Mouse (Mus musculus): ENCODE data around the gene L1cam.

Gene L1cam

GRCm38 (mm10) chrX:73877014-73877413 is 18.9 kb downstream of the L1cam start:
- no peak for DNase-seq (ENCODE audit: low spot score)

DNA sequence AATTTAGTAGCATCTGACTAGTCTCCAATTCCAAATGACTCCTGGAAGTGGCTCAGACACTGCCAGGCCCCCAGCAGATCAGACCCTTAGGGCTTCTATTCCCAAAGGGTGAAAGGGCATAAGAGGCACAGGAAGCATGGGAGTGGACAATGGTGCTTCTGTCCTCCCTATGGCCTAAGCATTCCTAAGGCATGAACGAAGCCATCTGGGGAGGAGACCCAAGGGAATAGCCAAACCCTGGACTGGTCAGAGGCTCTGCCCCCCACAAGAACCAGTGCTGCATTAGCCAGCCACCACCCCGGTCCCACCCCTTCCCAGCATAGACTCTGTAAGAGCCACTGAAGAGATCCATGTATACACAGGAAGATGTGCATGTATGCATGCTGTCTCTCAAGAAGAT is 20.0 kb downstream of the L1cam start:
- no peak for DNase-seq (ENCODE audit: low spot score)

DNA sequence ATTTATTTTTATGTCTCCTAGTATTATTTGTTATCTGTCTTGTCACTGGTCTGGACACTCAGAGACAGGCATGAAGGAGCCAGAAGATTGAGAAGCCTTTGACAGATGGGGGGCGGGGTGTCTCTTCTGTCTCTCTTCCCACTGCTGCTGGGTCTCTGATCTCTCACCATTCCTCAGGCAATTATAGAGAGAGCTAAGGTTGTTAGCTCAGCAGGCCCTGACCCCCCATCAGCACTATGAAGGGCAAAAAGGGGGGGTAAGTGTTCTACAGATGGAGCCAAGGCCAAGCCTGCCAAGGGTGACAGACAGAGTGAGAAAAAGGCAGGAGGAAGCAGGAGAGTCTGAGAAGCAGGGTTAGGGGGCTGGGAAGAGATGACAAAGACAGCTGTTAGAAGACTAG is 23.9 kb downstream of the L1cam start:
- DNase-seq (ENCODE audit: low spot score): no peak

GRCm38 (mm10) chrX:73871474-73871873 is 24.4 kb downstream of the L1cam start:
- DNase-seq (ENCODE audit: low spot score): no peak

GRCm38 (mm10) chrX:73869334-73869733 is 26.6 kb downstream of the L1cam start:
- no peak for DNase-seq (ENCODE audit: low spot score)

- no peak for DNase-seq (ENCODE audit: low spot score)
Observed at GRCm38 (mm10) chrX:73867852-73868251, 28.1 kb downstream of the L1cam start.

DNA sequence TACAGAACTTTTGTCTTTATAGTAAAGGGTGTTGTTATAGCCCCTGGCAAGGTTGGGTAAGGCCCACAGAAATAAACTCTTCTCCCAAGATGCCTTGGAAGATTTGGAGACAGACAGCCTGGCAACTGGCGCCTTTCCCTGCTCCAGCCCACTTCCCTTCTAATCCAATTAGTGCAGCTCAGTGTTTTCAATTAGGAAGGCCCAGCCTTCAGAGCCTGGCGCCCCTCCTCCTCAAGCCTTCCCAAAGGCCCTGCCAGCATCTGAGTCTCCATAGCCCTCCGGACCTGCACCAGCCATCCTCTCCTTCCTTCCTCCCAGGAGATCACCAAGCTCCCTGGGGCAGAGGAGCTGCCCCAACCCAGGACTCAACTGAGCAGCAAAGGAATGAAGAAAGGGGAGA is 28.6 kb downstream of the L1cam start:
- no peak for DNase-seq (ENCODE audit: low spot score)

GRCm38 (mm10) chrX:73864692-73865091 is 31.2 kb downstream of the L1cam start:
- no peak for DNase-seq (ENCODE audit: low spot score)

- DNase-seq (ENCODE audit: low spot score): no peak
Observed at GRCm38 (mm10) chrX:73855087-73855408, 40.9 kb downstream of the L1cam start.

GRCm38 (mm10) chrX:73854326-73855086 is 41.4 kb downstream of the L1cam start:
- DNase-seq (ENCODE audit: low spot score): no peak

DNA sequence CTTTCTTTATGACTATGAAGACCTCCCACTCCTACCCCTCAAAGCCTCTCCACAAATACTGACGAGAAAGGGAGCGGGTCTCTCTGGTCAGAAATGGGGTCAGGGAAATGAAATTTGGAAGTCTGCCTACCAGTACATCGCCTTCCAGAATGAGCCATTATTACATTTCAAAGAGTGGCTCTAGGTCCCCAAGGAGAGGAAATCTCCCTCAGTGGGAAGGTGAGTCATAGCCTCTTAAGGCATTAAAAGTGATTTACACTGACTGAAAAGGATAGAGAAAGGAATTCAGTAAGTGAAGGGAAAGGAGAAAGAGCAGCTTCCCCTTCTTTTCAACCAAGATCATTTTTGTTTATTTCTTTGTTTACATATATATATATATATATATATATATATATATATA is 59.2 kb downstream of the L1cam start:
- no peak for DNase-seq (ENCODE audit: low spot score)

- DNase-seq (ENCODE audit: low spot score): no peak
Observed at GRCm38 (mm10) chrX:73835731-73836130, 60.2 kb downstream of the L1cam start.

- DNase-seq (ENCODE audit: low spot score): peak; percentile 26
Observed at GRCm38 (mm10) chrX:73824185-73825151, 71.4 kb downstream of the L1cam start, which contains the start of gene Pdzd4. TSS of gene Pdzd4 (minus strand) at chrX:73824969.

DNA sequence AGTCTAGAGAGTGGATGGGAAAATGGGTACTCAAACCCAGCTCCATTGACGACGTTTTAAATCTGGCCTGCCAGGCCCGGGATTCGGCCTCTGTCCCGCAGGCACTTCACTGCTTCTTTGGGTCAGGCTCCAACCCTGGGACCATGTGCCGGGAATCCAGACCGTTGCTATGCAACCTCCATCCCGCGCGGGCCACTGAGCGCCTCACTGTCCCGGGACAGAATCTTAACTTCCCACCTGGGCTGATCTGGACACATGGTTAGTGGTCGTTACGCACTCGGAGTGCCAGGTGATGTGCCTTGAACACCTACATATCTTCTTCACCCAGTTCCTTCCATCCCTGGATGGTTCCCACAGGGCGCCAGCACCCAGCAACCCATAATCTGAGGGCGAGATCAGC is 72.2 kb downstream of the L1cam start:
- DNase-seq (ENCODE audit: low spot score): no peak

DNA sequence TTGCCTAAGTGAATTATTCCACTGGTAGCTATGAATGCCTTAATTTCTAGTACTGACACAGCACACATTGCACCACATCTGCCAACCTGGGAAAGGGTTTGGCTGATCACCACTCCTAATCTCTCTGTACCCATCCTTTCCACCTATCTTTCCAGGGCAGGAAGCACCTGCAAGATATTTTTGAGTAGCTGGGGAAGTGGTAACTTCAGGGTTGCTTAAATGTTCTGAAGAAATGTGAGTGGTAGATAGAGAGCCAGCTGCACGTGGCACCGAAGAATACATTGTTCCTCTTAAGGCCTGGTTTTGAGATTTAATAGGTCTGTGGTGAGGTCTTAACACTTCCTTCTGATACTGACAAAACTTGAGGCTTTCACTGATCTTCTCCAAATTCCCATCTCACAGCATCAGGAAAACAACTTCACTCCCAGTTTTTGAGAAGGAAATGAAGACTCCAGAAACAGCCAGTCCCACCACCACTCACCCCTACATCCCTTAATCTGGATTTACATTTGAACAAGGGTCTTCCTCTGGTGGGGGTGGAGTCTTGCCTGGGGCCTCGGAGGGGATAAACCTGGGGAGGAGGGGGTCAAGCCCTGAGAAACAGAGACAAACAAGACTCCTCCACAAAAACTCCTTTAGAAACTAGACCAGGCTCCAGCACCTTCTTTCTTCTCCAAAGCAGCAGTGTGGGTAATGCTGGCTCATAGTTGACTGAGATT is 79.2 kb downstream of the L1cam start:
- no peak for DNase-seq (ENCODE audit: low spot score)

DNA sequence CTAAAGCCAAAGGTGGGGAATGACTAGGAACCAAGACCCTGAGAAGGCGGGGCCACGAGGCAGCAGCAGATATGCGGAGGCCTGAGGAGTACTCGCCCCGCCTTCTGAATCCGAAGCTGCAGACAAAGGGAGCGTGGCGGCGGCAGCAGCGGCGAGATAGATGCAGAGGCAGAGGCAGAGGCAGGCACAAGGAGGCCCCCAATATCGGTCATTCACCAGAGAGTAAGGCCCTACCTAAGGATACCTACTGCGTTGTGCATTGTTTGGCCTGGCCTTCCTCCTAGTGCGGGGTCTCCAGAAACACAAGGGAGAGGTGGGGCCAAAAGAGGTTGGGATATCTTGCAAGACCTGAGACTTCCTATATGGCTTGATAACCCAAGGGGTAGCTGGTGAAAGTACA is 80.8 kb downstream of the L1cam start:
- no peak for DNase-seq (ENCODE audit: low spot score)

DNA sequence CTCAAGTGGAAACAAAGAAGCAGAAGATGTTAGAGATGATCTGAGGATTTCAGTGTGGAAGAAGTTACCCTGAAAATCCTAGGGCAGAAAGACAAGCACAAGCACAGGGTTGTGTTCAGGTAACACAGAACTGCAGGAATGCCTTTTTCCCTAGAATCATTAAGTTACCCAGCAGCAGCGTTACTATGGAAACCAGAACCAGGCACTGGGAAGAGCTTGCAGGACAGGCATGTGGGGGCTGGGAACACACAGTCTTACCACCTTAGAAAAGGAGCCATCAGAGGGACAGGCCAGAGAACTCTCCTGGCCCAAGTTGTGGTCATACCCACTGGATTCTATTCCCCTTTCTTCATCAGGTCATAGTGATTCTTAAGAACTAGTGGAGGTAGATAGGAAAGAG is 90.1 kb downstream of the L1cam start:
- DNase-seq (ENCODE audit: low spot score): no peak
